Mouse (Mus musculus) liver, adult 2 months (tissue): ENCODE results near the gene Abcd4.

Source experiments
- CTCF ChIP-seq: fragments of 200-500 bp; IDR thresholded peaks from 2 replicates; pipeline ENCODE4 v1.5.1; 2011; ENCODE audit warnings: low read depth, low read length, control low read depth
- POLR2A ChIP-seq: fragments of 200-500 bp; IDR thresholded peaks from 2 replicates; pipeline ENCODE4 v1.6.1; 2011; ENCODE audit warnings: low read length, control low read depth; ENCODE audit not compliant: insufficient read depth; ENCODE audit errors: extremely low read depth

- TF ChIP-seq CTCF = no peak
- no peak for TF ChIP-seq POLR2A
Observed at GRCm38 (mm10) chr12:84631867-84632266, 14.7 kb upstream of the Abcd4 start.
